Mouse (Mus musculus) lung, postnatal 36 days (tissue): ENCODE measurements around the gene Cd5.

Experiments
- DNase-seq: peaks from one replicate; pipeline ENCODE4 v3.0.0; 2022; ENCODE audit warnings: mixed read lengths

Cd5 gene

GRCm38 (mm10) chr19:10757526-10757925 is 18.7 kb upstream of the Cd5 start:
- no peak for DNase-seq

GRCm38 (mm10) chr19:10757125-10757524 is 18.3 kb upstream of the Cd5 start:
- DNase-seq: no peak

GRCm38 (mm10) chr19:10752646-10753045 is 13.8 kb upstream of the Cd5 start:
- DNase-seq: no peak

GRCm38 (mm10) chr19:10752106-10752505 is 13.3 kb upstream of the Cd5 start:
- no peak for DNase-seq

- DNase-seq: no peak
These were observed 12.8 kb upstream of the Cd5 start for GRCm38 (mm10) chr19:10751607-10752006.

- DNase-seq: no peak
These were observed 11.4 kb upstream of the Cd5 start for GRCm38 (mm10) chr19:10750161-10750560.

GRCm38 (mm10) chr19:10749295-10749694 is 10.5 kb upstream of the Cd5 start:
- DNase-seq: no peak

- DNase-seq: no peak
These were observed 9.8 kb upstream of the Cd5 start for GRCm38 (mm10) chr19:10748401-10749102.

- peak; percentile 49 for DNase-seq
These were observed 8.9 kb upstream of the Cd5 start for GRCm38 (mm10) chr19:10747718-10748117.

- no peak for DNase-seq
These were observed 8.4 kb upstream of the Cd5 start for GRCm38 (mm10) chr19:10747182-10747581.

- no peak for DNase-seq
These were observed 3.8 kb upstream of the Cd5 start for GRCm38 (mm10) chr19:10742565-10742964.

- no peak for DNase-seq
These were observed 3.3 kb upstream of the Cd5 start for GRCm38 (mm10) chr19:10742145-10742544.

GRCm38 (mm10) chr19:10740641-10741440 is 2.0 kb upstream of the Cd5 start:
- peak; percentile 29 for DNase-seq

- no peak for DNase-seq
These were observed 1.1 kb upstream of the Cd5 start for GRCm38 (mm10) chr19:10739916-10740315.

- DNase-seq: no peak
These were observed 764 bp downstream of the Cd5 start for GRCm38 (mm10) chr19:10738038-10738437.

GRCm38 (mm10) chr19:10735861-10736260 is 2.9 kb downstream of the Cd5 start:
- no peak for DNase-seq

- no peak for DNase-seq
These were observed 3.7 kb downstream of the Cd5 start for GRCm38 (mm10) chr19:10735061-10735460.

- DNase-seq: no peak
These were observed 4.2 kb downstream of the Cd5 start for GRCm38 (mm10) chr19:10734554-10734953.

- DNase-seq: no peak
These were observed 5.2 kb downstream of the Cd5 start for GRCm38 (mm10) chr19:10733501-10734127.

- DNase-seq: no peak
These were observed 6.1 kb downstream of the Cd5 start for GRCm38 (mm10) chr19:10732741-10733140.

- DNase-seq: no peak
These were observed 6.8 kb downstream of the Cd5 start for GRCm38 (mm10) chr19:10731975-10732374.

- no peak for DNase-seq
These were observed 8.3 kb downstream of the Cd5 start for GRCm38 (mm10) chr19:10730469-10730868.

- no peak for DNase-seq
These were observed 8.9 kb downstream of the Cd5 start for GRCm38 (mm10) chr19:10729889-10730288.
